Mouse (Mus musculus) megakaryocyte-erythroid progenitor cell, adult 5-6 weeks (primary cell): ENCODE results near the gene Asb1. TPM values are rescaled to one million over a fixed set of nuclear protein-coding genes. Genes with fewer than 3 reads are reported as not detected.

Source experiments
- ATAC-seq: replicated peaks from 2 replicates; pipeline ENCODE4 v1.8.0; 2016; ENCODE audit warnings: mild to moderate bottlenecking, inconsistent platforms; ENCODE audit not compliant: severe bottlenecking, poor library complexity, low FRiP score, low TSS enrichment
- total RNA-seq, 2 experiments: library from RNA; stranded (forward) in 1 of 2; stranded (reverse) in 1 of 2; fragments of 200-1000, 215-1000 nt in 1 of 2; fragments of >200 nt in 1 of 2; fragmentation: Nextera tagmentation in 1 of 2; gene quantifications; 2 replicates each; pipeline ENCODE4 v1.2.3; 2014 to 2017

Asb1 gene
- total RNA-seq, 2 experiments from 2014 or later: 10.9 to 20.5 TPM

GRCm38 (mm10) chr1:91597611-91598010 is 57.3 kb downstream of the Asb1 start:
- ATAC-seq: no peak

GRCm38 (mm10) chr1:91600671-91601361 is 60.5 kb downstream of the Asb1 start:
- peak; percentile 68 for ATAC-seq

GRCm38 (mm10) chr1:91601362-91602096 is 61.2 kb downstream of the Asb1 start:
- no peak for ATAC-seq

GRCm38 (mm10) chr1:91605632-91606031 is 65.3 kb downstream of the Asb1 start:
- no peak for ATAC-seq

- ATAC-seq: no peak
These were observed 66.4 kb downstream of the Asb1 start for GRCm38 (mm10) chr1:91606701-91607100.

GRCm38 (mm10) chr1:91607141-91607540 is 66.8 kb downstream of the Asb1 start:
- no peak for ATAC-seq

Other genes with a start within 250 kb of the Asb1 start
- gene Scly, start 242.2 kb upstream of the Asb1 start, total RNA-seq (2014; fragmentation: Nextera tagmentation): 64.1 and 65.3 TPM in 2 replicates
- gene Scly, start 242.2 kb upstream of the Asb1 start, total RNA-seq (2017): 31.7 and 40.4 TPM in 2 replicates
- gene Espnl, start 218.5 kb upstream of the Asb1 start, total RNA-seq (2014; fragmentation: Nextera tagmentation): 0.26 and 0.37 TPM in 2 replicates
- gene Espnl, start 218.5 kb upstream of the Asb1 start, total RNA-seq (2017): 0.15 TPM in 1 of 2 replicates, not detected in the other
- gene Klhl30, start 189.5 kb upstream of the Asb1 start, total RNA-seq (2014; fragmentation: Nextera tagmentation): 0.20 TPM in 1 of 2 replicates, not detected in the other
- gene Klhl30, start 189.5 kb upstream of the Asb1 start, total RNA-seq (2017): not detected in 2 replicates
- 2.0 and 2.3 TPM in 2 replicates for gene Erfe, start 174.1 kb upstream of the Asb1 start, total RNA-seq (2014; fragmentation: Nextera tagmentation)
- gene Erfe, start 174.1 kb upstream of the Asb1 start, total RNA-seq (2017): 0.04 and 0.42 TPM in 2 replicates
- 137 and 199 TPM in 2 replicates for gene Ilkap, start 141.7 kb upstream of the Asb1 start, total RNA-seq (2014; fragmentation: Nextera tagmentation)
- gene Ilkap, start 141.7 kb upstream of the Asb1 start, total RNA-seq (2017): 163 and 170 TPM in 2 replicates
- gene Hes6, start 126.5 kb upstream of the Asb1 start, total RNA-seq (2014; fragmentation: Nextera tagmentation): 20.1 and 22.5 TPM in 2 replicates
- gene Hes6, start 126.5 kb upstream of the Asb1 start, total RNA-seq (2017): 13.8 and 17.3 TPM in 2 replicates
- gene Per2, start 81.2 kb upstream of the Asb1 start, total RNA-seq (2014; fragmentation: Nextera tagmentation): 9.5 and 11.7 TPM in 2 replicates
- gene Per2, start 81.2 kb upstream of the Asb1 start, total RNA-seq (2017): 3.3 and 4.2 TPM in 2 replicates
- 7.0 and 12.1 TPM in 2 replicates for gene Traf3ip1, start 45.9 kb upstream of the Asb1 start, total RNA-seq (2014; fragmentation: Nextera tagmentation)
- gene Traf3ip1, start 45.9 kb upstream of the Asb1 start, total RNA-seq (2017): 7.1 and 10.1 TPM in 2 replicates